Mouse (Mus musculus) megakaryocyte progenitor cell, adult 5-6 weeks (primary cell): Measurements from ENCODE around the gene Spats2. TPM values are rescaled to one million over a fixed set of nuclear protein-coding genes. Genes with fewer than 3 reads are reported as not detected.
A peak's percentile ranks its signal among the peaks of the same experiment; 100 is the strongest.

ENCODE experiments used
- ATAC-seq: replicated peaks from 2 replicates; pipeline ENCODE4 v1.8.0; 2016; ENCODE audit warnings: mild to moderate bottlenecking, moderate TSS enrichment, inconsistent platforms; ENCODE audit not compliant: poor library complexity
- total RNA-seq, 2 experiments: library from RNA; stranded (forward) in 1 of 2; stranded (reverse) in 1 of 2; fragments of 157-497, 149-512 nt in 1 of 2; fragments of 200-1000 nt in 1 of 2; gene quantifications; 2 replicates each; pipeline versions ENCODE4 v1.2.3 to v1.2.4; 2015 to 2017

Spats2 gene
- total RNA-seq, 2 experiments from 2014 or later = 0.25 TPM; not detected in 1

- ATAC-seq = no peak
Measured at GRCm38 (mm10) chr15:99096831-99097500, 28.8 kb upstream of the Spats2 start.

DNA sequence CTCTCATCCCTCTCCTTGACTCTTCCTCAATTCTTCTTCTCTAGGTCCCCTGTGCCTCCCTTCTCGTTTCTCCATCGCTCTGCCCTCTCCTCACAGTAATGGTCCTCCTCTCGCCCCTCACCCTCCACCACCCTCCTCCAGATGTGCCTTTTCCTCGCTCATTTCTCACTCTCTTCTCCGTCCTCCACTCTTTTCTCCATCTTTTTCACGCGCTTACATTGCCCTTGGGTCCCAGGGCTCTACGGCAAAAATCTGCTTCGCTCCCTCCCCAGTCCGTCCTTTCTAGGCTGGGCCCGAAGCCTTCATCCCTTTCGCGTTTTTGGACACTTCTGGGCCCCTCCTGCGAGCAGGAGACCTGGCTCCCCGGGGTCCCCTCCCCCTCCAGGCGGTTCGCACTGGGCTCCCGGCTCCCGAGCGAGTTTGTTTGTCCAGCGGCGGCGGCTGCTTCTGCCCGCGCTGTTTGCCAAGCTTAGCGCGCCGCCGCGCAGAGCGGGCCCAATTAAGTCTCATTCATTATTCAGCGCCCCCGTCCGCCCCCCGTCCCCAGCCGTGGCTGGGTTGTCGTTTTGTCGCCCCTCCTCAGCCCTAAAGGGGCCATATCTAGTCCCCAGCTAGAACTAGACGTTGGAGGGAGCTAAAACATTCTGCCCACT is 27.8 kb upstream of the Spats2 start:
- ATAC-seq = no peak

DNA sequence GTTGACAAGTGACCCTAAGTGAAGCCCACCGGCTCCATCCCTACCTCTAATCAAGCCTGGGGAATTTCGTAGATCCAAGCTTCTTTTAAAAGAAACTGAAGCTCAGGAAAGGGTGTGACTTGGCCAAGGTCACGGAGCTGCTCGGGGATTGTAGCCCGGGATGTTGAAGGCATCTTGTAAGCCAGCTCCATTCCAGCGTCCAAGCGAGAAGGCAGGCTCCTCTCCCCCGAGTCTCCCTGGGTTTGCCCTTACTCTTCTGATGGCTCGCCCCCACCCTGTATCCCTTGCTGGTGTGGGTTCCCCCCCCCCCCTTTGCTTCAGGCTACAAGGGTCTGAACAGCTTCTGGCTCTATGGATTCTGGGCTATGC is 27.2 kb upstream of the Spats2 start:
- no peak for ATAC-seq

GRCm38 (mm10) chr15:99099139-99099556 is 26.6 kb upstream of the Spats2 start:
- peak; percentile 80 for ATAC-seq

DNA sequence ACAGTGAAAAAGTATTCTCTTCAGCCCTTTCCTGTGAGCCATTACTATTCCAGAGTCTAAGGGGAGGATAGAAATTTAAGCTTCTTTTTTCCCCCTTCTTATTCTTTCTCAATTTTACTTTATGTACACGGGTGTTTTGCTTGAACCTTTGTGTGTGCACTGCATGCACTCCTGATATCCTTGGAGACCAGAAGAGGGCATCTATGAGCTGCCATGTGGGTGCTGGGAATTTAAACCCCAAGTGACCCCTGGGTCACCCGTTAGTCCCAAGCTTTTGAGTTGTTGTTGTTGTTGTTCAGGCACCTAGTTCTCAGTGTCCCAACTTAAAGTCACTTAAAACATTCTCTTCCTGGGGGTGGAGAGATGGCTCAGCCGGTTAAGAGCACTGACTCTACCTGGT is 25.7 kb upstream of the Spats2 start:
- ATAC-seq = no peak

DNA sequence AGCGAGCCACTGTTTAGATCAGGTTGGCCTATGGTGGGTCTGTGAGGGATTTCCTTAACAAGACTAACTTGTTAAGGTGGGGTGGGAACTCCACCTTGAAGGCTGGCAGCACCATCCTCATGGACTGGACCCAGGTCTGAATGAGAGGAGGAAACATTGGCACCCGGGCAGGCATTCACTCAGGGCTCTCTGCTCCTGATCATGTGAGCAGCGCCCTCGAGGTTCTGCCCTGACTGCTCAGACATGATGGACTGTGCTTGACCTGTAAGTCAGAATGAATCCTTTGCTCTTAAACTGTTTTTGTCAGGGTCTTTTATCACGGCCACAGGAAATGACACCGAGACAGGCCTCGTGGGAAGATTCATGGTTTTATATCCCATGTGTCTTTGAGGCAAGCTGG is 20.5 kb upstream of the Spats2 start:
- ATAC-seq = no peak

DNA sequence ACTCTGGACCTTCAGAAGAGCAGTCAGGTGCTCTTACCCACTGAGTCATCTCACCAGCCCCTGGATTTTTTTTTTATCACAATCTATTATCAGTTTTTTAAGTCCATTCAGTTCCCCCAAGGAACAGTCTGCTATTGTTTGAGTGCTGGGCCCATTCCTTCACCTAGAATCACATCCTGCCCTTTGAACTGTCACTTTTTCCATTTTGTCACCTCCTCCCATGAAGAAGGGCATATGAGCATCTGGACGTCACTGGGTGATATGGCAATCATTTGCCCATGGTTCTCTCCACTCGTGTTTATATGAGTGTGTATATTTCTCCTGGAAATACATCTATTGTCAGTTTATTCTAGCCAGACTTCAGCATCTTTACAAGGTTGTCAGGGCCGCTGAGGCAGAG is 17.9 kb upstream of the Spats2 start:
- no peak for ATAC-seq

GRCm38 (mm10) chr15:99111139-99111538 is 14.6 kb upstream of the Spats2 start:
- ATAC-seq = no peak

- ATAC-seq = no peak
Measured at GRCm38 (mm10) chr15:99111809-99112208, 13.9 kb upstream of the Spats2 start.

- no peak for ATAC-seq
Measured at GRCm38 (mm10) chr15:99112843-99113395, 12.8 kb upstream of the Spats2 start.

- ATAC-seq = peak; percentile 69
Measured at GRCm38 (mm10) chr15:99113396-99113975, 12.2 kb upstream of the Spats2 start.

DNA sequence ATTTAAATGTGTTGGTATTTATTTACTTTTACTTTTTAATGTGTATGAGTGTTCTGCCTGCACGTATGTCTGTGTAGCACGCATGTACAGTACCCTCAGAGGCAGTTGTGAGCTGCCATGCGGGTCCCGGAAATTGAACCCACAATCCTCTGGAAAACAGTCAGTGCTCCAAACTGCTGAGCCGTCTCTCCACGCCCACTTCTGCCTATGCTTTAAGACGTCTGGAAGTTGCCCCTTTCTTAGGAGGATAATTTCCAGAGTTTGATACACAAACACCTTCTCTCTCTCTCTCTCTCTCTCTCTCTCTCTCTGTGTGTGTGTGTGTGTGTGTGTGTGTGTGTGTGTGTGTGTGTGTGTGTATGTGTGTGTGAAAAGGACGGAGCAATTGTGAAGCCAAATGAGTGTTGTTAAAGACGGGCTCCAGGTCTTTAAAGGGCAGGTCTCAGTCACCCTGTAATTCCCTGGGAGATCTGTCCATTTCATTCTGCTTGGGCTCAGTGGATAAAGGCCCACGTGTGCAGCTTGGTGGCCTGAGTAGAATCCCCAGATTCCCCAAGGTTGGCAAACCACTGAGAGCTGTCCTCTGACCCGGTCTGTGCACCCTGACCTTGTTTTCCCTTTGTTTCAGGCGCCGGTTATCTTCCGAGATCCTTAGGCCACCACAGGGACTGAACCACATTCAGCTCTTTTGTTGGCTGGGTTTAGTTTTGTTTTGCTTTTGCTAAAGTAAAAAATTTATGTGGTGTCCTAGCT is 11.2 kb upstream of the Spats2 start:
- no peak for ATAC-seq

GRCm38 (mm10) chr15:99115065-99115423 is 10.7 kb upstream of the Spats2 start:
- no peak for ATAC-seq

DNA sequence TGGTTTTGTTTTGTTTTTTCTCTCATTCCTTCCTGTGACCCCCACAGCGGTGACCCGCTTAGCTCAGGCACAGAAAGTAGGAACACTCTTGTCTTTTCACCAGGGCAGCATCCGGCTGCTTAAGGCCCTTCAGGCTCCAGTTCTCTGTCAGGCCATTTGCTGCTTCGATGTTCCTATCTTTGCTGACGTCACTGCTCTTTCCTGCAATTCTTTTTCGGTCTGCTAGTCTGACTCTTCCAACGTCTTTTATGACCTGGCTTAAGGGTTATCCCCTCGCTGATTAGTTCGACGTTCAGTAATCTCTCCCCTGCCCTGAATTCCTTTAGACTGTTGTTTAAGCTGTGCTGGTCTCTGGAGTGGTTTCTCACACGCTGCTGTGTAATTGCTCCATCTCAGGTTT is 9.2 kb upstream of the Spats2 start:
- no peak for ATAC-seq

DNA sequence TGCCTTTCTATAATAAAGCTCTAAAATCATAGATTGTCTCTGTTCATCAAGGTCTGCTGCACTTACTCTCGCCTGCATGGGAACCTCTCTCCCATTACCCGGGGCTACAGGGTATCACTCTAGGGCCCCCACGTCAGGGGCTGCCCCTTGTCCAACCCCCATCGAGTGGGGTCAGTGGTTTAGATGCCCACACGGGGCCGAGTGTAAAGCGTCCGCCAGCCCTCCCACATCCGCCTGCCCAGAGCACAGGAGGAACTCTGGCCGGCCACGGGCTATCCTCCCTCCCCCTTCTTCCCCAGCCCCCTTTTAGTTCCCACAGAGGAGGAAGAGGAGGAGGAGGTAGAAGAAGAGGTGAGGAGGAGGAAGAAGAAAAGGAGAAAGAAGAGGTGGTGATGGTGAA is 4.9 kb upstream of the Spats2 start:
- ATAC-seq = no peak

DNA sequence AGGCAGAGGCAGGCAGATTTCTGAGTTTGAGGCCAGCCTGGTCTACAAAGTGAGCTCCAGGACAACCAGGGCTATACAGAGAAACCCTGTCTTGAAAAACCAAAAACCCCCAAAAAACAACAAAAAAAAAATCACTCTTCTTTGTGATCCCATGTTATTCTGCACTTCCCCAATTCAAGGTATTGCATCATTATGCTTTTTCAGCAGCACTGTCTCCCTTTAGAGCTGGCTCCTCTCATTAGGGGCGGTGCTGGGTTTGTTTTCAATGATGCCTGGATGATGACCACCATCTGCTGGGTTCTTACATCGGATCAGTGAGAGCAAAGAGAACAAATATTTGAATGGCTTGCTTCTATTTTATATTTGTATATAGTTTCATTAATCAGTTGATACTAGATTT is 3.1 kb upstream of the Spats2 start:
- ATAC-seq = 0 out of 2 replicates have a peak, but pooled peaks have one; percentile 44

- peak; percentile 44; the same call in 1 of the 2 replicates for ATAC-seq
Measured at GRCm38 (mm10) chr15:99126081-99126815, 532 bp downstream of the Spats2 start.

DNA sequence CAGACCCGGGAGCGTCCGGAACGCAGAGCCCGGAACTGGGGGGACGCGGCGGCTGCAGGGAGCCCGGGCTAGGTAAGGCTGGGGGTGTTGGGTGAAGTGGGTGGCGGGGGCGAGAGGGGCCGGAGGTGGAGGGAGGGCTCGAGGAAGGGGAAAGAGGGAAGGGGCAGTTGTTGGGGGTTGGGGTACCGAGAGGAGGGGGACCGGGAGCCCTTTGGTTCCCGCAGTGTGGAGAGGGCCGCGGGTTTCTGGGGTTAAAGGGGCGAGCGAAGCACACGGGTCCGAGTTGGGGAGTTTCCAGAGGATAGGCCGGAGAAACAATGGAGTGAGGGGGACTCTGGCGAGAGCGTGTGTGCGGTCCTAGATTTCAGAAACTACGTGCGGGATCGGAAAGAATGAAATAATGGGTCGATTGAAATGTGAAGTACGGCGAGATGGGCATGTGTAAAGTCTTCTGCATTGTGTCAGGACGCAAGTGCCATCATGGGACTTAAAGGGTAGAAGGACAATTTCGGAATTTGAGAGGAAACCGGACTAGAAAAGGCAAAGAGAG is 1.2 kb downstream of the Spats2 start:
- no peak for ATAC-seq

DNA sequence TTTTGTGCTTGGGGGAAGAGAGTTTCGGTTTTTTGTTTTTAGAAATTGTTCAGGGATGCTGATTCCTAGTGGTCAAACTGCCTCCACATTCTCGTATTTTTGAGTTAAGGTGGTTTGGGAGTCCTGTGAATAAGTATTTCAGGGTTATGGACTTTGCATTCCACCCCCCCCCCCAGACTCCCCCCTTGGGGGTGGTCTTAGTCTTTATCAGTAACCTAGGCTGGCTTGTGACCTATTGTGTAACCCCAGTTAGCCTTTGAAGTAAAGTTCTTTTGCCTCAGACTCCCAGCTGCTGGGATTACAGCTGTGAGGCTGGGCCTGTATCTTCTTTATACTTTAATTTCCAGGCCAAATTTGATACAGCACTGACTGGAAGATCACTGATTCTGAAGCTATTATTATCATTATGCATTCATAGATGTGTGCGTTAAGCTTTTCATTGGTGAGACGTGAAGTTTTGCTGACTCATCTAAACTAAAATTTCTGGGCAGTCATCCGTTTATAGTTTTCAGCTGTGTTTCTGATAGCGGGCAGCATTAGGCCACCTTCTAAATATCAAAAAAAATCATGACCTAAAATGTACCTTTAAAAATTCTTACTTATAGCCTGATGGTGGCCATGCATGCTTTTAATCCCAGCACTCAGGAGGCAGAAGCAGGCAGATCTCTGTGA is 2.3 kb downstream of the Spats2 start:
- no peak for ATAC-seq

DNA sequence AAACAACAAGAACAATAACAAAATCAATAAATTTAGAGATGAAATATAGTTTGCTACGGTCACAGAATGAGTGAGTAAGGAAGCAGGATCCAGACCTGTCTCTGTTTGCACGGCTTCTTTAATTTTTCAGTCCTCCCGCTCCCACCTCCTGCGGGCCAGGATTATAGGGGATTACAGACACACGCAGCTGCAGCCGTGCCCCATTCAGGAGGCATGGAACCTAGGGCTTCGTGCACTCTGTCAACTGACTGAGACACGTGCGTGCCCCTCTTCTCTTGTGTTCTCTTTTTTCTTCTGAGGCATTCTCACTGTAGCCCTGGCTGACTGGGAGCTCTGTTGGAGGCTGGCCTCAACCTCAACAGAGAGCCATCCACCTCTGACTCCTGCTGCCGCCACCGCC is 3.7 kb downstream of the Spats2 start:
- no peak for ATAC-seq
